Mouse (Mus musculus): ENCODE data around the gene Nrxn2.

Gene Nrxn2

GRCm38 (mm10) chr19:6416894-6417761 is 1.4 kb upstream of the Nrxn2 start:
- DNase-seq (ENCODE audit: low spot score): no peak

- DNase-seq (ENCODE audit: low spot score): no peak
Observed at GRCm38 (mm10) chr19:6418984-6419692, 607 bp downstream of the Nrxn2 start.

- DNase-seq (ENCODE audit: low spot score): no peak
Observed at GRCm38 (mm10) chr19:6419805-6420310, 1.3 kb downstream of the Nrxn2 start.

GRCm38 (mm10) chr19:6420481-6421210 is 2.1 kb downstream of the Nrxn2 start:
- no peak for DNase-seq (ENCODE audit: low spot score)

GRCm38 (mm10) chr19:6421211-6421590 is 2.7 kb downstream of the Nrxn2 start:
- DNase-seq (ENCODE audit: low spot score): no peak

GRCm38 (mm10) chr19:6422014-6422413 is 3.5 kb downstream of the Nrxn2 start:
- DNase-seq (ENCODE audit: low spot score): no peak

- DNase-seq (ENCODE audit: low spot score): no peak
Observed at GRCm38 (mm10) chr19:6423241-6423640, 4.7 kb downstream of the Nrxn2 start.

GRCm38 (mm10) chr19:6424137-6424881 is 5.8 kb downstream of the Nrxn2 start:
- no peak for DNase-seq (ENCODE audit: low spot score)

- DNase-seq (ENCODE audit: low spot score): no peak
Observed at GRCm38 (mm10) chr19:6425595-6425994, 7.1 kb downstream of the Nrxn2 start.

- no peak for DNase-seq (ENCODE audit: low spot score)
Observed at GRCm38 (mm10) chr19:6426703-6427500, 8.4 kb downstream of the Nrxn2 start.

GRCm38 (mm10) chr19:6427653-6428434 is 9.3 kb downstream of the Nrxn2 start:
- no peak for DNase-seq (ENCODE audit: low spot score)

GRCm38 (mm10) chr19:6428501-6429200 is 10.1 kb downstream of the Nrxn2 start:
- DNase-seq (ENCODE audit: low spot score): no peak

- no peak for DNase-seq (ENCODE audit: low spot score)
Observed at GRCm38 (mm10) chr19:6443016-6443415, 24.5 kb downstream of the Nrxn2 start.

- DNase-seq (ENCODE audit: low spot score): no peak
Observed at GRCm38 (mm10) chr19:6445761-6446423, 27.4 kb downstream of the Nrxn2 start.

GRCm38 (mm10) chr19:6446736-6447437 is 28.4 kb downstream of the Nrxn2 start:
- DNase-seq (ENCODE audit: low spot score): no peak

- no peak for DNase-seq (ENCODE audit: low spot score)
Observed at GRCm38 (mm10) chr19:6448752-6449151, 30.2 kb downstream of the Nrxn2 start.

- DNase-seq (ENCODE audit: low spot score): no peak
Observed at GRCm38 (mm10) chr19:6449841-6450240, 31.3 kb downstream of the Nrxn2 start.

GRCm38 (mm10) chr19:6452030-6452494 is 33.5 kb downstream of the Nrxn2 start:
- peak; percentile 13 for DNase-seq (ENCODE audit: low spot score)
